Mouse (Mus musculus): ENCODE data around the gene Tlr12. TPM values are rescaled to one million over a fixed set of nuclear protein-coding genes. Genes with fewer than 3 reads are reported as not detected.

Gene Tlr12
- under 1 TPM; 0.11 to 0.42 TPM for total RNA-seq (2023)

GRCm38 (mm10) chr4:128618246-128618911, at the start of gene Tlr12:
Gene Tlr12, minus strand, starts transcription at chr4:128618619.

GRCm38 (mm10) chr4:128654505-128655381, 36.3 kb upstream of the Tlr12 start, which contains the start of gene Phc2:
Gene Phc2, plus strand, starts transcription at chr4:128654702.

GRCm38 (mm10) chr4:128609925-128610402, 8.5 kb downstream of the Tlr12 start, which contains the start of gene Zscan20:
Gene Zscan20, minus strand, starts transcription at chr4:128610098.

Other genes starting within 250 kb of the Tlr12 start
- 1 to 10 TPM; 1.4 to 1.7 TPM for gene Zscan20, start 8.5 kb downstream of the Tlr12 start, total RNA-seq (2023)
- 10 to 100 TPM; 34.2 to 36.6 TPM for gene Phc2, start 36.1 kb upstream of the Tlr12 start, total RNA-seq (2023)
- under 1 TPM; 0.11 to 0.16 TPM for gene A3galt2, start 136.7 kb upstream of the Tlr12 start, total RNA-seq (2023)
- 10 to 100 TPM; 10.3 to 12.2 TPM for gene Zfp362, start 187.4 kb upstream of the Tlr12 start, total RNA-seq (2023)